Mouse (Mus musculus) heart, adult 9 months (tissue): ENCODE measurements at regions not wholly inside any gene's neighbourhood (a gene's known extent, or its start where the extent isn't known, plus 50 kb on each side); places are given as distances from the start of the nearest gene placed in this dataset.
"Not testable (repeated sequence)": the region's sequence is repeated elsewhere in the genome, so short reads cannot be mapped to it uniquely, and the experiment has no call there.

Experiments
- DNase-seq, 2 experiments: peaks; one replicate each; pipeline ENCODE4 v3.0.0; 2022; ENCODE audit warnings: low spot score in 2 of 2

DNA sequence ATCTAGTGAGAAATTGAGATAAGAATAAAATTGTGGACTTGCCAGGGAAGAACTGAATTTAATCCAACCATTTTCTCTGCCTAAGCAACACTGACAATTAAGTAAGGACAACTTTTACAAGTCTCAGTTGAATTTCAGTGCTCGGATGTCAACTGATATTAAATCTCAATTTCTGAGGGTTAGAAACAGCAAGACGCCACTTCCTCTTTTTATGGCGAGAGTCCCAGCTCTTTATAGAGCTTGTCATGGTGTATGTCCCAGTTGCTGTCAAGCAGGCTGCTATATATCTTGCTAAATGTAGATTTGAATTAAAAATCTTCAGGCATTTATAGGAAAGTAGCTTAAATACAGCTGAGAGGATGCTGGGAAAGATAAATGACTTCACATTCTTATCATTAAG lies 697.8 kb upstream of the Got2 start:
- no peak for DNase-seq

DNA sequence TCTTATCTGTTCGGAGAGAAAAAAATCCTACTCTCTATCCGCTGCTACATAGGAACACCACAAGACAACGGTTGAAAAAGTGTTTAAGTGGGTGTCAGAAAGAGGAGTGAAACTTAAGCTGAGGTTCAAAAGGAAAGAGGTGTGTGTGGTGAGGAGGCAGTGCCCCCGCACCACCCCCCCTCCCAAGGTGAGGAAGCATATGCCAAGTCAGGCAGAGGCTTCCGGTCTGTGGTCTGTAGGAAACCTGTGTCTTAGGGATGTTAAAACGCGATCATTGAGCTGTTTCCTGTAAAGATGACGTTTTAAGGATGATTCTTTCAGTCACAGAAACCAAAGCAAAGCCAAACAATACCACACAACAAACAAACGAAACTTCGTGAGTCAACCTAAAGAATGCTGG lies 664.2 kb upstream of the Got2 start:
- no peak for DNase-seq

DNA sequence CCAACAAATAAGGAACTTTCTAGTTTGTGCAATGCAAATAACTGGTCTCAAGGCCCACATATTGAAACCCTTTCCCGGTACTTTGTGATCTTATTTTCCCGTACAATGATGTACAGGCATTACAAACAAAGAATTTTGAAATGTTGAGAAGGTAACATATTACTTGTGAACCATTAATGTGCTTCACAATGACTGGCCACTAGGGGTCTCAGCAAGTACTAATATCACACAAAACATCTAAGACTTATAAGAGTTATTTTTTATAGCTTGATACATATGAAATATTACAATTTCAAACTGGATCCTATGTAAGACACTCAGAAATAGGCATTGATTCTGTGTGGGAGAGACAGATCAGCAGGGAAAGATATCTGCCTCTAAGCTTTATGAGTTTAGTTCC lies 662.1 kb upstream of the Got2 start:
- DNase-seq: no peak

DNA sequence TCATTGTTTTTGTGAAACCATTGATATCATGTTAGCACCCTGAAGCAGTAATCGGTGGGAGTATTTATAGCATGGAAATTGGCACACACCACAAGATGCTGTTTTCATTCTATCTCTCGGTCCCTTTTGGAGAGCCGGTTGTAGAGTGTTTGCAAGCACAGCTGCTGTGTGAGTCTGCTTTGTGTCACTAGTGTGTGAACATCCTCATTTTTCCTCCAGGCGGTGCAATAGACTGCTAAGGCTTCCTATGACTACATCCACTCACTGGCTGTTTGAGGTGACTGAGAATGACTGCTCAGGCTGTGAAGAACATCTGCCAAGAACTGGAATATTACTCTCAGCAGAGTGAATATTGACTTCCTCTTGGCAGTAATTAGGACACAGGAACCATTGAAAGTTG lies 660.3 kb upstream of the Got2 start:
- no peak for DNase-seq

DNA sequence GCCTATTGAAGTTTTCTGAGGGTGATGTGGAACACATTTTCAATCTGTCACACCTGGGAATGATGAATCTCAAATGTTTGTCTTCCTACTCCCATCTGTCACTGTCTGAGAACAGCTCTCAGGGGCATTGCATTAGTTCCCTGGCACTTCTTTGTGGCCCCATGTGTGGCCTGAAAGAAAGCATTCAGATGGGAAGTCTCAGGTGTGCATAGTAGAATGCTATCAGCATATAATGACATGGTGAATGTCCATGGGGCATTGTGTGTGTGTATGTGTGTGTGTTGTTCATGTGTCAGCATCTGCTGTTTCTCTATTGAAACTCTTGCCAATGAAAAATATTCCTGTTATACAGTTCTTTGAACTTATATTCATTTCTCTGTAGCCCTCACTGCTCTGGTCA lies 659.8 kb upstream of the Got2 start:
- no peak for DNase-seq

DNA sequence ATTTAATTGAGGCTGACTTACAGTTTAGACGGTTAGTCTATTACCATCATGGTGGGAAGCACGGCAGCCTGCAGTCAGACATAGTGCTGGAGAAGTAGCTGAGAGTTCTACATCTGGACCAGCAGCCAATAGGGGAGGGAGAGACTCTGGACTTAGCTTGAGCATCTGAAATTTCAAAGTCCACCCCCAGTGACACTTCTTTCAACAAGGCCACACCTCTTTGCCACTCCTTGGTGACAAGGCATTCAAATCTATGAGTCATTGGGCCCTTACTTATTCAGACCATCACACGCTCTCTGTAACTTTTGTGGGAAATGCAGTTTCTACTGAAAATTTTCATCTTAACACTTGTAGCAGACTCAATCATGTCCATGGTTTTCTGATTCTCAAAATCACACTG lies 653.9 kb upstream of the Got2 start:
- DNase-seq: no peak

DNA sequence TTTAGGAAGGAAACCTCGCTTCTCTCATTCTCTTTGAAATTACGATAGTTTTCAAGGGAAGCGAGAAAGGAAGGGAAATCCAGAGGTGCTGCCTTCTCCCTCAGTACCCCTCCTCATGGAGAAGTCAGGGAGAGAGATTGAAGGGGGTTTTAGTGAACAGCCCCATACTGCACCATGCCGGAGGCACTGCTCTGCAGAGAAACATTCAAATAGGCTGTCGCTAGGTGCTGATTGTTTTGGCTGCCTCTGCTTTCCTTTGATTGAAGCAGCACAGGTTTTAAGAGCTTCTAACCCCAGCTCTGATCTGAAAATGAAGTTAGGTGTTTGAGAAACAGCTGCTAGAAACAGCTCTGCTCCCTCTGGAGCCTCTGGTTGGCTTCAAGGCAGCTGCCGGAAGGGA lies 610.5 kb upstream of the Got2 start:
- DNase-seq: no peak

DNA sequence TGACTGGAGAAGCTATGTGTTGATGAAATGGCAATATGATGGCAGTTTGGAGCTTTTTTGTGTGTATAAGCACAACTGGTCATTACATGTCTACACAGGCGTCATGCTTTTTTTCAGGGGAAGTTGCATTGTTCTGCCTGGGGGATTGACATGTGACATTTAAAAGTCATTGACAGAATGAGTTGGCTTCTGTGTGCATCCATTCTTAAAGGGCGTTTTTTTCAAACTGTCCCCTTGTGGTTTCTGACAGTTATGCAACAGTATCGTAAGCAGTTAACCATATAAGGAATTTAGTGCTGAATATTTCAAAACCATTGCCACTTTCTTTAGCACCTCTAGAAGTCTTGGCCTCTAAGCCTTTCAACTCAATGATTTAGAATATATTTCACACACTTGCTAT lies 607.1 kb upstream of the Got2 start:
- no peak for DNase-seq

DNA sequence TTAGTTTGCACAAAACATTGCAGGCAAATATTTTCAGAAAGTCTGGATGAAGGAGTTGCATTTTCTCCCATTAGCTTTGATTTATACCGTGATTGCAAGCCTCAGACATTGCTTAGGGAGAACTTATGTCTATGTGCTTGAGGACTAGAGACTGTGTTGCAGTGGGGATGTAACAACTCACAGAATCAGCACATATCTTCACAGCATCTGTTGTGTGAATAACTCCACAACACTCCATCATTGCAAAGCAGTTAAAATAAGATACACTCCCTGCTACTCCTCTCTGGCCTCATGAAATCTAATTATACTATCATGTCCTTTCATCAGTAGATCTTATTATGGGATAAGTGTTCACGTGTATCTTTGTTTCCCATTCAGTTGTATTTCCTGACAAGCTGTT lies 601.5 kb upstream of the Got2 start:
- no peak for DNase-seq

DNA sequence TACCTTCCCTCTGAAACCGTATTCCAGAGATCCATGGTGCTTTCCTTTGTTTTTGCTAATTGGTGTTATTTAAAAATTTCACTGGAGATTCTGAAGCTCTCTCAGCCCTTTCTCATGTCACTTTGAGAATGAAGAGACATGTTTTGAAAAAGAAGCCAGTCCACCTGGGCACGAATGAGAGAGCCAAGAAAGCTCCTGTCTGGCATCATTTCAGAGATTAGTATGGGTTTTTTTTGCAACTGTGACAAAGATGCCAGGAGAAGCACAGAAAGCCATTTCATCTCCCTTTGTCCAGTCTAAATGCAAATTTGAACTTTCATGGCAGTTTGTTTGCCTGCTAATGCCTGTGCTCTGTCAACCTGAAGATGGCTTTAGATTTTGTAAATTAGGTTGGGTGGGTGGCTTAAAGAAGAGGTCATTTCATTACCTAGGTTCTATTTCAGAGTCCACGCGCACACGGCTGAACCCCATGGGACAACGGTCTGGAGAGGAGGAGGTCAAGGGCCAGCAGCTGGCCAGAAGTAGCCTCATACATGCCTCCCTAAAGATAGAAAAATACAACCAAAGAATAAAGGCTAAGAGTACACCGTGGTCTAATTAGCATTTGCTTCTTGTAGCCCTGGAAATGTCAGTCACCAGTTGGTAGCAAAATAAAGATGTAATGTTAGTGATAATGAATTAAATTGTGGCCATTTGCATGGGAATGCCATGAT lies 600.5 kb upstream of the Got2 start:
- DNase-seq: no peak

DNA sequence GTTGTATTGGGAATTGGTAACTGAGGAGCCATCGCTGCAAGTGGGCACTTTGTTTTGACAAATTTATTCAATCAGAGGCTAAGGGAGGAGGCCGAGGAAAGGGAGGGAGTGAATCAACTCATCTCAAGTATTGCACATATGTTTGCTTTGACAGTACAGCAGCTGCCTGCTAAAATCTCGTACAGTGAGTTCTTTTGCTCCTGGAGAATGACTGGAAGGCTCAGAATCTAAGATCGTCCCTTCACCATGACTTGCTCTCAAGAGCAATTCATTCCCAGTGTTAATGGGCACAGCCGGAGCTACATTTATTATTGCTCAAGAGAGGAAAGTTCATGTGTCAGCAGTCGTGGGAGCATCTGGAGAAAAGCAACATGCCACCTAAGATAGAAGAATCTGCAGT lies 567.6 kb upstream of the Got2 start:
- no peak for DNase-seq

DNA sequence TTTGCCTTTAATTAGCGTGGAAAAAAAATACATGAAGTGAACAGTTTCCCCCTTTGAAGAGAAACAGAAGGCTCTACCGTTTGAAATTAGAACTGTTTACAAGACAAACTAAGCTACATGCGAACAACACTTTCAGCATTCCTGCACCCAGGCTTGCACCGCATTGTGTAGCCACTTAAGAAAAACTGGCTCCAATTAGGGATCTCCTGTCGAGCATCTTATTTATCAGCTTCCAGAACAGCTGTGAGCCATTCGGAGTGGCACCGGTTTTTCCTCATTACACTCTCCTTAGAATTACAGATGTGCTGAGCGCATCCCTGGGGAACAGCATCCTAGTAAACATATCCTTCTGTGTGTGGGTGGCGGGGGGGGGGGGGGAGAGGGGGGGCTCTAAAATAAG lies 567.0 kb upstream of the Got2 start:
- DNase-seq: no peak

DNA sequence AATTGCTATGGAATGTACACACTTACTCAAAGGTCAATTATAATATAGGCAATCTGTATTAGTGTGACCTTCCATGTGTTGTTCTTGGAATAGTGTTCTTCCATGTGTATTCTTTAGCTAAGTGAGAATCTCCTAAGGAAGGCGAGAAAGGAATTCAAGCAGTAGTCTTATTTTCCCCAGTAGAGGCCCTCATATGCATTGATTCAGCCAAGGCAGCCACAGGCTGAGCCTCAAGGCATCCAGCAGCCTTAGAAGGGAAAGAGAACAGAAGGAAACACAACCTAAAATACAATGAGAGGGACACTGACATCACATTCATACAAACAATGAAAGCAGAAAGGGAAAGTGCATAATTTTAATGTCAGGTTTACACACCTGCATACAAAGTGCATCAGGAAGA lies 541.4 kb upstream of the Got2 start:
- no peak for DNase-seq

DNA sequence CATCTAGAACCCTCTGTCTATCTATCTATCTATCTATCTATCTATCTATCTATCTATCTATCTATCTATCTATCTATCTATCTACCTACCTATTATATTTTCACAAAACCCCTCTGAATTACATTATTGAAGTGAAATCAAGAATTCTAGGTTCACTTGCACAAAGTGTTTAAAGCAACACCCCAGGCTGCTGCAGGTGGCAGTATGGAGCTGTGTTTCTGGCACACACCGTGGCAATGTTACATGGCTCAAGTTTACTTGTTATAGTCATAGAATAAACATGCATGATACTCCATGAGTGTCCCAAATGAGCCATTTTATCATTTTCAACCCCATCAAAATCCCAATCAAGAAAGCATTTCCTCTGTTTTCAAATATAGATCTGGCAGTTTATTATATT lies 538.6 kb upstream of the Got2 start:
- no peak for DNase-seq

DNA sequence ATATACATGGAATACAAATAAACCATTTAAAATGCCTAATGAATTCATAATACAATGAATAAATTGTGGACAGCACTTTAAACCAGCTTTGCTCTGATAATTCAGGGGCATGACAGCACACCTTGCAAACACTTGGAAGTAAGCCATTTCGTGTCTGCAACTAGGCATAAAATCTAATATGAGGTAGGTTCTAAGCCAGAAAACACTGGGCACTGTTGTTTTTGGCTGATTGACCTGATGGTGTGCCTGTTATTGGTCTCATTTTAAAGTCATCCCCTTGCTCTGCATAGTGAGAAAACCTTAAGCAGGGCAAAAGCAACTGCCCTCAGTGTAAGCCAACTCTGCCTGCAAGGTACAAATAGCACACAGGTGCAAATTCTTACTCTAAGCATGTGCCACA lies 521.3 kb upstream of the Got2 start:
- no peak for DNase-seq

DNA sequence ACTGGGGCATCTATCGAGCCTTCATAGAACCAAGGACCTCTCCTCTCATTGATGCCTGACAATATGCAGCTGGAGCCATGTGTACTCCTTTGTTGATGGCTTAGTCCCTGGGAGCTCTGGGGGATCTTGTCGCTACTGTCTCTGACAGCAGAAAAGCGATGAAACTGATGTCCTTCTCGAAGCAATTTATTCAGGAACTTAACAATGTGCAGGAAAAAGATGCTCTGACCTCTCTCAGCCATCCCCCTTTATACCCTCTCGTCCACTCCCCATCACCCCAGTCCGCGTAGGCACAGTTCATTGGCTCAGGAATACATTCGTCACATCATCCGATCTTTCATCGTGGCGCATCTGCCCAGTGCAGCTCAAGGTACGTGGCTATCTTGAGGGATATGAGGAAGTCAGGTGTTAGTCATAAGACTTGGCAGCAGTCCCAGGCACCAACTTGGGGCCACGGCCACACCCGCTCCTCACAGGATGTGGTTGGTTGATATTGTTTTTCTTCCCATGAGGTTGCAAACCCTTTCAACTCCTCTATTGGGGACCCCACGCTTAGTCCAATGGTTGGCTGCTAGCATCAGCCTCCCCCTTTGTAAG lies 516.3 kb upstream of the Got2 start:
- no peak for DNase-seq

DNA sequence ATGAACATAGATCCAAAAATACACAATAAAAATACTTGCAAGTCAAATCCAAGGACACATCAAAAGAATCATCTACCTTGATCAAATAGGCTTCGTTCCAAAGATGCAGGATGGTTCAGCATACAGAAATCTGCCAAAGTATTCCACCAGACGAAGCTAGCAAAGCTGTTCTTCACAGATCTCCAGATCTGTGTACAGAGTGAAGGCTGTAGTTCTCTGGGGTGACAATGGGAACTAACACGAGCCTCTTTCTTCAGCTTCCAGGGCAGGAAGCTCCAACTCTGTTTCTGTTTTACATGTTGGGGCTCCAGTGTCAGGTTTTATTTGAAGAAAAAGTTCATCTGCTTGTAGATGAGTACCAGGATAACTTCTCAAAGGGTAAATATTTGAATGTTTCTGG lies 515.3 kb upstream of the Got2 start:
- DNase-seq: no peak

DNA sequence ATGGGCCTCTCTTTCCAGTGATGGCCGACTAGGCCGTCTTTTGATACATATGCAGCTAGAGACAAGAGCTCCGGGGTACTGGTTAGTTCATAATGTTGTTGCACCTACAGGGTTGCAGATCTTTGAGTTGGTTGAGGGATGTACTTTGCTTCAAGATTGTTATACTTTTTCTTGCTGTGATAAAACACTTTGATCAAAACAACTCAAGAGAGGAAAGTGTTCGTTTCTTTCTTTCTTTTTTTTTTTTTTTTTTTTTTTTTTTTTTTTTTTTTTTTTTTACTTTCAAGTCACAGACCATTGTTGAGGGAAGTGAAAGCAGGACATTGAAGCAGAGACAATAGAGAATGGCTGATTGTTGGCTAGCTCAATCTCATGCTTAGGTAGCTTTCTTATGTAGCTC lies 511.0 kb upstream of the Got2 start:
- DNase-seq: not testable (repeated sequence)

DNA sequence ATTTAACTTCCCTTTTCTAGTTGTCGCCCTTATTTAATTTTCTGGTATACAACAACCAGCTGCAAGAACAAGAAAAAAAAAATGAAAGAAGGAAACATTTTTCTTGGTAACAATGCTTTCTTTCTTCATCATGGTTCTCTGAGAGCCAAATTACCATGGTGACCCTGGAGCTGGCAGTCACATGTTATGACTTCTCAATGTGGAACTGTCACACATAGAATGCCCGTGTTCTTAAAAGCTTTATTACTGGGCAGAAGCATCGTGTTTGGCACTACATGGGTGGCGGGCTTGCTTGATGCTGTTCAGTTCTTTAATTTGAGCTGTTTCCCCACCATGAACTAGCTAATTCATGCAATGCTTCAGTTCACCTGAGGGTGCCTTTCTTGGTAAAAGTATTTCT lies 504.7 kb upstream of the Got2 start:
- DNase-seq: no peak

DNA sequence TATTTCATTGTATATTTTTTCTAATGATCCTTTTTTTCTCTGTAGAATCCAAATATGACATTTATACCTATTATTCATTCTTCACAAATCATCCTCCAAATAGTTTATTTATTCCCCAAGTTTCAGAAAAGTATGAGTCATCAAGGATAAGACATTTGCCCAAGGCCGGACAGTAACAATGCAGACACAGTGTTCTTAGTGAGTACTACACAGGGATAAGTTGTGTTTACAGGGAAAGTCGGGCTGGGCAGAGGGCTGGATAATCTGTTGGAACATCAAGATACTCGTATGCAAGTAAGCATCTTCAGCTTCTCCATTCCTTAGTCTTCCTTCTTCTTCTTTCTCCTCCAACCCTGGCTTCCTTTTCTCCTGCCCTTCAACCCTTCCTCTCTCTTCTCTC lies 500.9 kb upstream of the Got2 start:
- no peak for DNase-seq

DNA sequence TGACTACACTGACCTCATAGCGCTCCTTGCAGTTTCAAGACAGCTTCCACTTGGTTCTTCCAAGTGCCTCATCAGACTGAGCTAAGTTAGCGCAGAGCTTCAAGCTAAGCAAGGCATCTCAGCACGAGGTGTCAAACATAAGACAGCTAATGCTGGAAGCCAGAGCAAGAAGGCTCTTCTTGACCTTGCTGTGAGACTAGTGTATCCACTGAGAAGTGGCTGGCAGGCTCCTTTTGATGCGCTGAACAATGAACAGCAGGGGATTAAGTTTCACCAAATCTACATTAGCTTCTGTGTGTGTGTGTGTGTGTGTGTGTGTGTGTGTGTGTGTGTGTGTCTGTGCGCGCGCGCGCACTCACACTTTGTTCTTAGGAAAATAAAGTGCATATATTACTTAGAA lies 482.2 kb upstream of the Got2 start:
- DNase-seq: no peak

DNA sequence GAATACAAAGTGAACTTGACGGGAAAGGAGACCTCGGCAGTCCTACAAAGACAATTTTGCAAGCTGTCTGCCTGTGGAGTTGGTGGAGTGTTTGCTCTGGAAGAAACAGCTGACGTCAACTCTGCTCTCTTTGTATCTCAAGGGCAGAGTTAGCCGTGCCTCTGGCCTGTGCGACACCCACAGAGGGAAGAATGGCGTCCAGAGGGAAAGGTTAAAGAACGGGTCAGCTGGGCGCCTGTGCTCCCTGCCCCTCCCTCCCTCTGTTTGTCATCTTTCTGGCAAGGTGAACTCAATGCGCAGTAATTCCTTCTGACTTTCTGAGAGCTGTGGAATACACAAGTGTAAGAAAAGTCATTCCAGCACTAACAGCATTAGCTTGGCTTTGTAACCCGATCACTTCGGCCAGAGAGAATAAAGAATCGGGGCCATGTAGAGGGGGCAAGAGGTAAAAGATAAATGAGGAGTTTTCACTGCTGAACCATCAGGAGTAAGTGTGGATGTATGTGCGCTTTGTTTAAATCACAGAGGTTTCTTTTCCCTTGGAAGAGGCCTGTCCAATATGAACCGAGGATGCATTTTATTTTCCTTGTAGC lies 474.6 kb upstream of the Got2 start:
- no peak for DNase-seq

DNA sequence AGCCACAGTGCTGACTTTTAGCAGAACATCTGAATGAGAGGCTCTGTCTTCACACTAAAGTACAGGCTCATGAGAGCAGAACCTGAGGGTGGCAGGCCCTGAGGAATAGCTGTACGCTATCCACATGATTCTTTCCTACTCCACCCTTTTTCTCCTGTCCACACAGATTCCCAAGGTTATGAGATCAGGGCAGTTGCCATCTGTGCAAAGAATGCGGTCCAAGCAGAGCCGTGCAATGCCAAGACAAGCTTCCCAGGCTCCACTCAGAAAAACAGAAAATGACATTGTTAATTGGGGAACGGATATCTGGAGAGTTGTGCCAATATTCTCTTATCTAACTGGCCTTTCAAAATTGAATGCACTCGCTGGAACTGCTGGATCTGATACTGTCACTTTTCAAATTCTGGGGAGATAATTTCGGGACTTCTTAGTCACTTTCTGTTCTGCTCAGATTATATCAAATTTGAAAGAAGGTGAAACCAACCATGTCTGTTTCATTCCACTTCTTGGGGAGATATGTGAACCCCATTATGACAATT lies 462.3 kb upstream of the Got2 start:
- DNase-seq: no peak

DNA sequence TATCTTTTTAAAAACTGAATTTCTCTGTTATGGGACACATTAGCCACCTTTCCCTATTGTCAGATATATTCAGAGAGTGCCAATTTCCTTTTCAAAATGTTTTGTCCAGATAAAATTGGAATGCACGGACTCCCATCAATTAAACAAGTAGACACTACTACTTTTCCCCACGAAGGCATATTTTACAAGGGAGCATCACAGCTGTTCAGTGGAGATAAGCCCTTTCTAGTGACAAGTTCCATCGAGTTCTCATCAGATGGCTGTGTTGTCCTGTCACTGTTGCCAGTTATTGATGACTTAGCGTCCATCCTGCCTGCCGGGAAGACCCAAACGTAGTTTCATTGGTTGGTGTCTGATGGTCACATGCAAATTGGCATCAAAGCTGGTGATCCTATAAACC lies 461.2 kb upstream of the Got2 start:
- DNase-seq: no peak
